Mouse (Mus musculus) C2C12 (cell line): ENCODE data around the gene Plagl1. TPM values are rescaled to one million over a fixed set of nuclear protein-coding genes. Genes with fewer than 3 reads are reported as not detected.

Experiments used
- H3K27me3 ChIP-seq: one replicate; pipeline ENCODE4 v1.6.1; 2011; ENCODE audit not compliant: control insufficient read depth, insufficient read depth, insufficient read length
- H3K36me3 ChIP-seq: one replicate; pipeline ENCODE4 v1.6.1; 2011; ENCODE audit not compliant: control insufficient read depth, insufficient read depth
- H3K4me3 ChIP-seq: one replicate; pipeline ENCODE4 v1.5.1; 2011; ENCODE audit warnings: mild to moderate bottlenecking, control low read depth; ENCODE audit not compliant: poor library complexity, insufficient read depth, severe bottlenecking
- H3K79me2 ChIP-seq: one replicate; pipeline ENCODE4 v1.6.1; 2011; ENCODE audit not compliant: control insufficient read depth, insufficient read depth
- H3K79me3 ChIP-seq: one replicate; pipeline ENCODE4 v1.6.1; 2011; ENCODE audit warnings: low read depth, control low read depth
- H3ac ChIP-seq: one replicate; pipeline ENCODE3; 2011; ENCODE audit warnings: low read depth; ENCODE audit not compliant: control insufficient read depth, insufficient read length
- CEBPB ChIP-seq: IDR thresholded peaks from one replicate; pipeline ENCODE4 v1.6.1; 2011; ENCODE audit warnings: low read depth, mild to moderate bottlenecking, control low read depth, moderate library complexity
- CTCF ChIP-seq: IDR thresholded peaks from one replicate; pipeline ENCODE4 v1.5.1; 2011; ENCODE audit not compliant: control insufficient read depth, insufficient read depth, insufficient read length
- FOSL1 ChIP-seq: IDR thresholded peaks from one replicate; pipeline ENCODE4 v1.8.0; 2011; ENCODE audit warnings: mild to moderate bottlenecking, low read length; ENCODE audit not compliant: poor library complexity, insufficient read depth, severe bottlenecking
- MAX ChIP-seq: IDR thresholded peaks from one replicate; pipeline ENCODE4 v1.6.1; 2011; ENCODE audit warnings: mild to moderate bottlenecking, control low read depth
- MYOD1 ChIP-seq: IDR thresholded peaks from one replicate; pipeline ENCODE4 v1.6.1; 2011; ENCODE audit warnings: low read depth; ENCODE audit not compliant: control insufficient read depth, insufficient read length
- MYOG ChIP-seq: IDR thresholded peaks from one replicate; pipeline ENCODE4 v1.6.1; 2011; ENCODE audit not compliant: control insufficient read depth, insufficient read length; ENCODE audit errors: extremely low read depth
- USF1 ChIP-seq: IDR thresholded peaks from one replicate; pipeline ENCODE4 v1.6.1; 2011; ENCODE audit warnings: low read depth, mild to moderate bottlenecking, control low read depth, moderate library complexity
- polyA plus RNA-seq: library from polyadenylated mRNA; unstranded; fragments of >200 nt; fragmentation: generic; extraction: Trizol; gene quantifications from one replicate; pipeline ENCODE4 v1.2.1, GENCODE M21; 2012; ENCODE audit warnings: missing spikeins

The Plagl1 gene
- polyA plus RNA-seq, 1 experiment = 1.0 TPM

GRCm38 (mm10) chr10:13150435-13150834, 90.1 kb downstream of the Plagl1 start:
- TF ChIP-seq FOSL1 (no peak), MAX (no peak), MYOG (no peak), MYOD1 (no peak), CEBPB (no peak), USF1 (no peak), CTCF (no peak)
- Histone ChIP-seq H3K36me3 (no peaks in the 10 kb centered on the region), H3K79me2 (no peaks in the 10 kb centered on the region)

DNA sequence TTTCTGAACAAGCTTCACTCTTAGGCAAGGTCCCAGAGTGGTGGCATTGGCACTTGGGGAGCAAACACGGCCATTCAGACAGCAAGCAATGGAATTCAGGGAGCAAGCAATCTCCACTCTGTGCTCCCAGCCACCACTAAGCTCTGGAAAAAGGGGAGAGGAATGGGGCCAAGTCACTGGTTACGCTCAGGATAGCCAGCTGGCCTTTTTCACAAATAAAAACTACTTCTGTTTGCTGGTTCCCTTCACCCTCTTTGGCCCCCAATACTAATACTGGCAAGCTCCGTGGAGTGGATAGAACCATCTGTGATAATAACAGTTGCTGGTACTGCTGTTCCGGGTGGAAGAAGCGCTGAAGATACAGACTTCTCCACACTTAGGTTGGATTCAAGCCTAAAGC, 91.0 kb downstream of the Plagl1 start:
- H3ac ChIP-seq = no peak overlapping the region
- peaks cover 12% of the 10 kb centered on the region for H3K27me3 ChIP-seq

More at GRCm38 (mm10) chr10:13150435-13150834, 90.1 kb downstream of the Plagl1 start:
- Histone ChIP-seq H3ac (no peak overlapping the region), H3K4me3 (no peak overlapping the region), H3K79me3 (no peaks in the 10 kb centered on the region), H3K27me3 (peaks cover 12% of the 10 kb centered on the region)

GRCm38 (mm10) chr10:13152811-13153364, 92.6 kb downstream of the Plagl1 start:
- Histone ChIP-seq H3K27me3 (peaks cover 12% of the 10 kb centered on the region), H3K79me3 (no peaks in the 10 kb centered on the region), H3ac (no peak overlapping the region), H3K36me3 (no peaks in the 10 kb centered on the region), H3K4me3 (no peak overlapping the region), H3K79me2 (no peaks in the 10 kb centered on the region)
- TF ChIP-seq FOSL1 (no peak), MYOG (no peak)

More for the DNA sequence above, 91.0 kb downstream of the Plagl1 start:
- Histone ChIP-seq H3K79me2 (no peaks in the 10 kb centered on the region), H3K79me3 (no peaks in the 10 kb centered on the region), H3K36me3 (no peaks in the 10 kb centered on the region), H3K4me3 (no peak overlapping the region)
- TF ChIP-seq CEBPB (no peak), CTCF (no peak), FOSL1 (no peak), MYOD1 (no peak)

- H3K79me3 ChIP-seq = no peaks in the 10 kb centered on the region
- no peaks in the 10 kb centered on the region for H3K79me2 ChIP-seq
- no peak overlapping the region for H3ac ChIP-seq
- TF ChIP-seq USF1 (no peak), CTCF (no peak), MAX (no peak), CEBPB (no peak), MYOG (no peak), MYOD1 (no peak), FOSL1 (no peak)
- peaks cover 9% of the 10 kb centered on the region for H3K27me3 ChIP-seq
- no peak overlapping the region for H3K4me3 ChIP-seq
- H3K36me3 ChIP-seq = no peaks in the 10 kb centered on the region
These were observed 95.1 kb downstream of the Plagl1 start for GRCm38 (mm10) chr10:13155377-13155776.

- Histone ChIP-seq H3K4me3 (no peak overlapping the region), H3K79me2 (no peaks in the 10 kb centered on the region), H3K27me3 (no peaks in the 10 kb centered on the region), H3K79me3 (no peaks in the 10 kb centered on the region), H3ac (no peak overlapping the region), H3K36me3 (no peaks in the 10 kb centered on the region)
- TF ChIP-seq CEBPB (no peak), USF1 (no peak), MAX (no peak), FOSL1 (no peak), CTCF (no peak), MYOD1 (no peak), MYOG (no peak)
These were observed 100.6 kb downstream of the Plagl1 start for GRCm38 (mm10) chr10:13160913-13161312.

DNA sequence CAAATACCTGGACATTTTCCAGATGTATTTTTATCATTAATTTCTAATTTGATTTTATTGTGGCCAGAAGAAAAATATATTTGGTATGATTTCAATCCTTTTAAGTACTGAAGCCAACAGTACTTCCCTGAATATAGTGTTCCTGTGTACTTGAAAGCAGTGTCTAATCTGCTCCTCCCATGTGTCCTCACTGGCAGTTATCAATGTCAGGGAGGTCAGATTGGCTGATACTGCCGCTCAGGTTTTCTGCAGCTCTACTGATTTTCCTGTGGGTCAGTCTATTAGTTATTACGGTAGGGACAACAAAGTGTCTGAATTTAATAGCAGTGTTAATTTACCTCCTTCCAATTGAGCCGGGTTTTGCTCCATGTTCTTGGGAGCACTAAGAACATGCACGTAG, 101.7 kb downstream of the Plagl1 start:
- H3K79me3 ChIP-seq = no peaks in the 10 kb centered on the region
- no peak overlapping the region for H3K4me3 ChIP-seq
- TF ChIP-seq CTCF (no peak), MYOD1 (no peak), MYOG (no peak), USF1 (no peak), MAX (no peak), CEBPB (no peak), FOSL1 (no peak)
- no peaks in the 10 kb centered on the region for H3K27me3 ChIP-seq
- H3K79me2 ChIP-seq = no peaks in the 10 kb centered on the region
- no peak overlapping the region for H3ac ChIP-seq
- H3K36me3 ChIP-seq = no peaks in the 10 kb centered on the region
